Mouse (Mus musculus) bone marrow macrophage, adult 2 months (primary cell): ENCODE results near the gene Cabp4. TPM values are rescaled to one million over a fixed set of nuclear protein-coding genes. Genes with fewer than 3 reads are reported as not detected.

Experiments
- H3K27ac ChIP-seq: 2 replicates; pipeline ENCODE4 v1.5.1; 2012; ENCODE audit warnings: low read depth, low read length; ENCODE audit not compliant: insufficient read depth
- H3K4me1 ChIP-seq: 2 replicates; pipeline ENCODE4 v1.6.1; 2012; ENCODE audit warnings: low read length; ENCODE audit not compliant: control insufficient read depth, insufficient read depth
- H3K4me3 ChIP-seq: 2 replicates; pipeline ENCODE4 v1.5.1; 2012; ENCODE audit warnings: mild to moderate bottlenecking, low read length, moderate library complexity; ENCODE audit not compliant: insufficient read depth
- CTCF ChIP-seq: IDR thresholded peaks from 2 replicates; pipeline ENCODE4 v1.5.1; 2012; ENCODE audit warnings: low read depth, mild to moderate bottlenecking, low read length, moderate library complexity
- POLR2A ChIP-seq: IDR thresholded peaks from 2 replicates; pipeline ENCODE4 v1.6.1; 2012; ENCODE audit warnings: mild to moderate bottlenecking, low read depth, low read length, borderline replicate concordance
- polyA plus RNA-seq: library from polyadenylated mRNA; stranded (reverse); fragments of >200 nt; gene quantifications from 2 replicates; pipeline ENCODE4 v1.2.4, GENCODE M21; 2012; ENCODE audit not compliant: missing spikeins, insufficient read depth, insufficient read length

Gene Cabp4
- polyA plus RNA-seq, 1 experiment, result not detected

- Histone ChIP-seq H3K27ac (no peak overlapping the region), H3K4me3 (no peak overlapping the region), H3K4me1 (peaks cover 15% of the 10 kb centered on the region; the same call in 1 of the 2 replicates)
- TF ChIP-seq CTCF, result no peak
- TF ChIP-seq POLR2A, result no peak
These were observed 40.5 kb downstream of the Cabp4 start for GRCm38 (mm10) chr19:4103294-4103693.

GRCm38 (mm10) chr19:4102626-4103025, 41.2 kb downstream of the Cabp4 start:
- Histone ChIP-seq H3K27ac (no peak overlapping the region), H3K4me3 (no peak overlapping the region), H3K4me1 (peaks cover 22% of the 10 kb centered on the region)
- no peak for TF ChIP-seq POLR2A
- TF ChIP-seq CTCF, result no peak

DNA sequence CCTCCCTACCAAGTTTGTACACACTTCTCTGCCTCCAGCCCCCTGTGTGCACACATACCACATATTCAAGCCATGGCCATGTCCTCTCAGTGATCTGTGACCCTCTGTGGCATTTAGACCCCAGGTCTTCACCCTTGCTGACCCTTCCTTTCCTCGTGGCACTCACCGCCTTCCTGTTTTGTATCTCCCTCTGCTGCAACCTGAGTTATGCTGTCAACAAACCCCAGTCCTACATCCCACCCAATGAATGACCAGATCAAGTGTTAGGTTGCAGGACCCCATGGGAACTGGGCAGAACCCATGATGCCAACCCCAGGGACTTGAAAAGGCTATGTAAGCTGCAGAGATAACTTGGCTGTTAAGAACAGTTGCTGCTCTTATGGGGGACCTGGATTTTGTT, 41.8 kb downstream of the Cabp4 start:
- TF ChIP-seq POLR2A (no peak), CTCF (no peak)
- H3K4me1 ChIP-seq, result peaks cover 22% of the 10 kb centered on the region
- H3K27ac ChIP-seq, result no peak overlapping the region
- no peak overlapping the region for H3K4me3 ChIP-seq

DNA sequence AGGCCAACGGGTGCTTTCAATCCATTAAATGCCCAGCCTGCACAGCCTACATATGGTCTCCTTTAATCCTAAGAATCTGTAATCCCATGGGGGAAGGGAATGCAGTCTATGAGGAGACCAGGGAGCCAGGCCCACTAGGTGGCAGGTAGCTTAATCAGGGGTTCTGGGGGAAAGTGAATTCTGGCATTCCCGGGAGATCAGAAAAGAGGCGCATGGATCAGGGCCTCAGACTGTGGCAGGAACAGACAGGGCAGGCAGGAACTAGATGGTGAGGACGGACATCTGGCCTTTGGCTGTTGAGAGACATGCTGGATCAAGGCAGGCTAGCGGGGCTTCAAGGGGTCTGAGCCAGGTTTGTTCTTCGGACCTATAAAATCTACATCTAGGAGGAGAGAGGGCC, 42.4 kb downstream of the Cabp4 start:
- Histone ChIP-seq H3K4me1 (peaks cover 22% of the 10 kb centered on the region), H3K27ac (no peak overlapping the region), H3K4me3 (no peak overlapping the region)
- TF ChIP-seq POLR2A (no peak), CTCF (no peak)

DNA sequence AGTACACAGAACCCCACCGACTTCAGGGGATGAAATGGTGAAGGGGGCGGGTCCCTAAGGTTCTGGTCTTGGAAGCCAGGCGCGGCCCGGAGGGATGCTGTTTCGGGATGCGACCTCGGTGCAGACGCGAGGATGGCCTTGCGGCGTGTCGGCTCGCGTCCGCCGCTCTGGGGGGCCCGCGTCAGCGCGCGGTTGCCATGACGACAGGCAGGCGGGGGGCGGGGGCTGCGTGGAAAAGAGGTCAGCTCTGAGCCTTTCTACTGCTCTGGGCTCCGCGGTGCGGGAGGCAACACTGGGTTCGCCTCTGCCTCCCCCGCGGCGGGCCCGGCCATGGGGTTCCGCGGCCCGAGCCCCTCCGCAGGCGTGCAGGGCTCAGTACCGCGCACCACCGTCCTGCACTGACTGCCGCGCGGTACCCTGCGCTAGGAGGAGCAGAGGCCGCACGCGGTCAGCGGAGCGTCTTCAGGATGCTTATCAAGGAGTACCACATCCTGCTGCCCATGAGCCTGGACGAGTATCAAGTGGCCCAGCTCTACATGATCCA, 43.0 kb downstream of the Cabp4 start:
- H3K4me1 ChIP-seq, result peaks cover 26% of the 10 kb centered on the region
- no peak for TF ChIP-seq POLR2A

DNA sequence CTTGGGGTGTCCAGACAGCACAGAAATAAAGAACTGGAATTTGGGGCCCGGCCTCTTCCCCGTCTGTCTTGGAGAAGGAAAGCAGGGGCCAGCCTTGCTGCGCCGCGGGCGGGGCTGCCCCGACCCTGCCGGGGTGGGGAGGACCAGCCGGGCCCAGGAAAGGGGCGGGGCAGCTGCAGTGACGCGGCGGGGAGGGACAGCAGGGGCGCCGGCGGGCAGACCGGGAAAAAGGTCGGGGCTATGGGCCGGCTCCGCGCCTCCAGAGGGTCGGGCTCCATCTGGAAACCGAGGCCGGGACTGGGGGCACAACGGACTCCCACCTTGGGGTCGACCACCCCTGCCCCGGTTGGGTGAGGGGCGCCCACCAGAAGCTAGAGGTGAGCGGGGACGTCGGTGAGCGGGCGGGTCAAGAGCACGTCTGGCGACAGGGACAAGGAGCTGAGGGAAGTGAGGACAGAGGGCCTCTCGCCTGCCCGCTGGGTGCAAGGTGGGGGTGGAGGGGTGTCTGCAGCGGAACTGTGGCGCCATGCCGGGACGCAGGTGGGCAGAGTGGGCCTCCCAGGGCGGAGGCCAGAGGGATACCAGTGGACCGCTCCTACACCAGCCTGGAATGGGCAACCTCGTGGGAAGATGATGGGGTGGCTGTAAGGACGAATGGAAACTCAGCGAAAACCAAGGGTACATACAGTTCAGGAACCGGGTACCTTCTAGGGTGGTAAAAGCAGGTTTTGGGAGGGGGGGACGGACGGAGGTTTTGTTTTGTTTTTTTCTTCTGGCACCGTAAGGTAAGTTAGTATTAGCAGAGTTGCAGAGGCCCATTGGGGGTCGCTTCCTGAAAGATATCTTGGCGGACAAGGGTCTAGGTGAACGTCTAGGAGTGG, 43.8 kb downstream of the Cabp4 start, which contains the start of gene Pitpnm1:
Pitpnm1 (plus strand) TSS at position 162 of the 881 bp plus-strand sequence.
- TF ChIP-seq CTCF (no peak), POLR2A (no peak)
- Histone ChIP-seq H3K4me1 (peaks cover 26% of the 10 kb centered on the region), H3K4me3 (peak within 1 kb of the TSS; percentile 72), H3K27ac (peak within 1 kb of the TSS; percentile 54)

More for the DNA sequence above, 43.0 kb downstream of the Cabp4 start:
- Histone ChIP-seq H3K4me3 (peak overlapping the region; percentile 72), H3K27ac (no peak overlapping the region)

DNA sequence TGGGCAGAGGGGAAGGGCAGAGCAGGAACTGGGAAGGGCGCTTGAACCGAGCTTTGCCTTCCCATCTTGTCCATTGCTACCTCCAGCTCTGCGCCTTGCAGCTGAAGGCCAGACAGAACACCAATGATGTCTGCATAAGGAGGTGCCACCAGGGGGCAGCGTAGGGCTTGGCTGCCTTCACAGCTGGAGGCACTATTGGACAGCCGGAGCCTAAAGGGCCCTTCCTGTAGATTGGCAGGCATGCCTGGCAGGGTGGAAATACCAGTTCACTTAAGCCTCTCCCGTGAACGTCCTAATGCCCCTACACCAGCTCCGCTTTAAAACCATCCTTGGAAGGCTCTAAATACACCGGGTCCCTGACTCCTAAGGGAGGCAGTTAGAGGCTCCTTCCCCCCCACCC, 44.8 kb downstream of the Cabp4 start:
- Histone ChIP-seq H3K27ac (peak overlapping the region; percentile 54), H3K4me1 (peaks cover 26% of the 10 kb centered on the region), H3K4me3 (0 out of 2 replicates have a peak overlapping the region, but pooled peaks have one; percentile 72)
- TF ChIP-seq CTCF (peak; percentile 73), POLR2A (no peak)

DNA sequence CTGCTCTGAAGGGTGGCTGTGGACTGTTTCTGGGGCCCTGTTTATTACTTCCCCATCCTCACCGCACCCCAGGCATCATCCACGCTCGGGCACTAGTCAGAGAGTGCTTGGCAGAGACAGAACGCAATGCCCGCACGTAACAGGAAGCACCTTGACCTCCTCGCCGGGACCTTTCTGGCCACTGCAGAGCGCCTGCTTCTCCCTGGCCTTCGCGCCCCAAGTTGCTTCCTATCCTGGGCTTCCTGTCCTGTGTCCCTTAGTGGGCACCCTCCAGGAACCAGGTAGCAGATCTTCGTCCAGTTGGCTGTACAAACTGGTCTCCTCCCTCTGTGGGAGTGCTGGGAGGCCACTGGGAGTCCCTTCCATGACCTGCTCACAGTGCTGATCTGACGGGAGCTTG, 45.4 kb downstream of the Cabp4 start:
- no peak for TF ChIP-seq CTCF
- TF ChIP-seq POLR2A, result no peak
- Histone ChIP-seq H3K4me1 (peaks cover 26% of the 10 kb centered on the region), H3K27ac (no peak overlapping the region), H3K4me3 (peak overlapping the region; percentile 63; the same call in 1 of the 2 replicates)

GRCm38 (mm10) chr19:4097441-4097825, 46.4 kb downstream of the Cabp4 start:
- H3K4me3 ChIP-seq, result peak overlapping the region; percentile 63
- TF ChIP-seq CTCF (no peak), POLR2A (no peak)
- H3K27ac ChIP-seq, result peak overlapping the region; percentile 60
- H3K4me1 ChIP-seq, result peaks cover 26% of the 10 kb centered on the region
